Mouse (Mus musculus): Measurements from ENCODE around the gene Dcaf12l1. TPM values are rescaled to one million over a fixed set of nuclear protein-coding genes. Genes with fewer than 3 reads are reported as not detected.
"Not testable (repeated sequence)": the region's sequence is repeated elsewhere in the genome, so short reads cannot be mapped to it uniquely, and the experiment has no call there.

Gene Dcaf12l1
- polyA plus RNA-seq (2015; fragmentation: Nextera tagmentation; extraction: Ambion mirVana): 7.5 and 9.0 TPM in 2 replicates

DNA sequence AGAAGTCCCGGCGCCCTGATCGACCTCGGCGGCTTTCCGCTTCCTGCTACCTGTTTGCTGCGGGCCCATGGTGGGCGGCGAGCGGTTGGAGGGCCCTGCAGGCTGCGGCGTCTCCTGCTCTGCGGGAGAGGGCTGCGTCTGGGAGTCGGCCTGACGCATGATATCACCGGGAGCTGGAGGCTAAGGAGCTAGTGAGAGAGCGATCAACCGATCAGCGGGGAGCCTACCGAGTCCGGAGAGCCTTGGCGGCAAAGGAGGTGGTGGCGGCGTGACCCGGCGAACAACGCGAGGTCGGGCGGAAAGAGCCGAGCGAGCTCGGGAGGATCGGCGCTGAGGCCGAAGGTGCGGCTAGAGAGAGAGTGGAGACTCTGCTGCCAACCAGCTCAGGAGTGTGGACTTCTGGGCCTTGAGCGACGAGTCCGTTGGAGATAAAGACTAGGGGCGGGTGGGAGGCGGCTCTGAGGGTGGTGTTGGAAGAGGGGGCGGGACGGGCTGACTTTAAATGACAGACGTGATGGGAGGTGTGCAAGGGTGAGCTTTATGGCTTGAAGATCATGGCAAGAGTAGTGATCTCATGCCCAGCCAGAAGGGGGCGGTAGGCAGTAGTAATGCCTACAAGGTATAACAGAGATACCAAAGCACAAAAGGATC, at the start of gene Dcaf12l1:
Gene Dcaf12l1 (minus strand): TSS at position 437 of the 651 bp plus-strand sequence.
- H3K9ac ChIP-seq (replicated peaks): peak within 1 kb of the TSS; percentile 69
- no peaks in the 10 kb centered on the region for H3K9me3 ChIP-seq
- no peaks in the 10 kb centered on the region for H3K27me3 ChIP-seq
- WGBS: 24% methylated on average over 44 of the region's 47 CpGs
- H3K27ac ChIP-seq: no peak within 1 kb of the TSS; the same call in 1 of the 2 replicates
- peak within 1 kb of the TSS; percentile 50 for H3K4me3 ChIP-seq (replicated peaks)
- H3K4me1 ChIP-seq (replicated peaks): no peaks in the 10 kb centered on the region
- H3K36me3 ChIP-seq: no peaks in the 10 kb centered on the region
- peak within 1 kb of the TSS; percentile 68 for H3K4me2 ChIP-seq (replicated peaks)
- peak; percentile 96 for ATAC-seq

GRCm38 (mm10) chrX:44809356-44809755, 19.4 kb upstream of the Dcaf12l1 start:
- not testable (repeated sequence) for H3K27me3 ChIP-seq; H3K9ac ChIP-seq (replicated peaks); H3K27ac ChIP-seq; H3K36me3 ChIP-seq; H3K4me2 ChIP-seq (replicated peaks); H3K4me3 ChIP-seq (replicated peaks); H3K9me3 ChIP-seq; ATAC-seq; H3K4me1 ChIP-seq (replicated peaks)
- WGBS: 58% methylated on average over 1 of the region's 1 CpGs

GRCm38 (mm10) chrX:44789036-44789760, 799 bp downstream of the Dcaf12l1 start:
- Histone ChIP-seq H3K27me3 (no peaks in the 10 kb centered on the region), H3K36me3 (no peaks in the 10 kb centered on the region), H3K27ac (no peak overlapping the region; the same call in 1 of the 2 replicates), H3K4me2 (replicated peaks) (peak overlapping the region; percentile 68), H3K9ac (replicated peaks) (peak overlapping the region; percentile 69), H3K4me1 (replicated peaks) (no peaks in the 10 kb centered on the region), H3K4me3 (replicated peaks) (peak overlapping the region; percentile 50), H3K9me3 (no peaks in the 10 kb centered on the region)
- WGBS: 35% methylated on average over 36 of the region's 36 CpGs
- peak; percentile 83 for ATAC-seq
